Mouse (Mus musculus): ENCODE data around the gene Dennd5b. TPM values are rescaled to one million over a fixed set of nuclear protein-coding genes. Genes with fewer than 3 reads are reported as not detected.

Dennd5b gene
- 4.1 and 4.2 TPM in 2 replicates for polyA plus RNA-seq (2012; rRNA removed)

DNA sequence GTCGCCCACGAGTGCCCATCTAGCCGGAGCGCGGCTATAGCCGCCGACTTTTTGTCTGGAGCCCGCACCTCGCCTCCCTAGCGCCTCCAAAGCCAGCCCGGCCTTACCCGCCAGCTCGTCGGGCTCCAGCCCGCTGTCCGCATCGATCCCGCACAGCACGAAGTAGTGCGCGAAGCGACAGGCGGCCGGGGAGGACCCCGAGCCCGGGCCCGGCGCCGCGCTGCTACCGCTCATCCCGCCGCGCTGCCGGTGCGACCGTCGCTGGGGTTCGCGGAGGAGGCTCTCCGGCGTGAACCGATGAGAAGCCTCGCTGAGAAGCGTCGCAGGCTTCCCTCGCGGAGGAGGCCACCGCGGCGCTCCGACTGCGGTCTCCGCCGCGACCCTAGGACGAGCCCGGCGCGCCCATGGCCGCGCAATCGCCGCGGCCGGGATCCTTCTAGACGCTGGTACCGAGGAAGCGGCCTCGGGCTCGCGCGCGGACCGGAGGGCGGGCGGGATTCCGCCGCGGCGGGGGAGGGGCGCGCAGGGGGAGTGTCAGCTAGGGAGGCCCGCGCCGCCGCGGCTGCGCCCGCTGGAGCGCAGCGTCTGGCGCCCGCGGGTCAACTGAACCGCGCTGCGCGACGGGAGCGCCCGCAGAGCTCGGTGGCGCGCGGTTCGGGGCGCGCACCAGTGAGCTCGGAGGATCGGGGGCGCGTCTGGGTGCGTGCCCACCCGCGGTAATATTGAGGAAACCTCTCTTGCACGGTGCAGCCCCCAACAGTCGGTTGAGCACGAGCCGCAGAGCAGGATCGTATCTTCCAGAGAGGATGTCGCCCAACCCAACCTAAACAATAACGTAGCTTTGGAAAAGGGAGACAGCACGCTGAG, at the start of gene Dennd5b:
Dennd5b (minus strand) TSS at position 605 of the 867 bp plus-strand sequence.

DNA sequence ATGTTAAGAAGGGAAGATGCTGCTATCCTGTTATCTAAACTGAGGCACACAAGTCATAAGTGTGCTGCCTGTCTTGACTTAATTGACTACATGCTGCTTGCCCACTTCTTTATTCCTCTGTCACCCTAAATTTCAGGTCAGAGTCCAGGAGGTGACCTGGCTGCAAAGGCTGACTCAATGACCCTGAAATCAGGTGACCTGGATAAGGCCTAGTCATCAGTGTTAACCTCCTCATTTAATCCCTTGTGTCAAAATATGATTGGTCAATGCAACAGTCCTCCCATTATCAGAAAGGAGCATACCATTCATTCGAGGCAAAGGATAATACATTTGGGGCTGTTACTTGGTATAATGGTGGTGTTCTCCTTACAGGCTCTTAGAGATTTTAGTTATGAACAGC, 38.0 kb upstream of the Dennd5b start, which contains the start of gene Etfbkmt:
Etfbkmt (plus strand) TSS at position 379 of the 400 bp plus-strand sequence.

DNA sequence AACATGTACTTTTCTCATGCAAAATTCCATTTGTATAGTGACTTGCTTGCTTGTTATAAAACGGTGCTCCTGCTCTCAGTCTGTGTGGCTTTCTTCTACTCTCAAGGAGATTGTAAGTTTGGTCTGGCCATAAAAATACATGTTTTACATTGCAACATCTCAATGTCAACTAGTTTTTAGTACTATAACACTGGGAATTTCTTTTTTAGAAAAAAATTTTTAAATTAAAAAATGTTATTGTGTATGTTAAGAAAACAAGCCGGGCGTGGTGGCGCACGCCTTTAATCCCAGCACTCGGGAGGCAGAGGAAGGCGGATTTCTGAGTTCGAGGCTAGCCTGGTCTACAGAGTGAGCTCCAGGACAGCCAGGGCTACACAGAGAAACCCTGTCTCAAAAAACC, 28.4 kb upstream of the Dennd5b start, which contains the start of gene Gm10203:
Gm10203 (plus strand) TSS at position 301 of the 400 bp plus-strand sequence.

DNA sequence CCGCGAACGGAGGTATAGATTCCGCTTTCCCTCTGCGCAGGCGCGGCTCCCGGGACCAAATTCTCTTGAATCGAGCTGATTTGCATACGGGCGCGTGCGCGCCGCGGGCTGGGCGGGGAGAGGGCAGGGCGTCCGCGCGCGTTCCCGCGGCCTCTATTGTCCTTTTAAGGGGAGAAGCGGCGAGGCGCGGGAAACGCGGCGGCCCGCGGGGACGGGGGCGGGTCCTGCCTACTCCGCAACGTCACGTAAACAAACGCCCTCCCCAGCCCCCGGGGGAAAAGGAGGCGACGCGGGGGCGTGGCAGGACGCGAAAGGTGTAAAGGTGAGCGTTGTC, 155.1 kb downstream of the Dennd5b start, which contains the start of gene Sinhcaf:
Sinhcaf (minus strand) TSS at position 59 of the 334 bp plus-strand sequence.

Other genes with a start within 250 kb of the Dennd5b start
- 3.7 and 4.5 TPM in 2 replicates for gene Caprin2, start 205.4 kb downstream of the Dennd5b start, polyA plus RNA-seq (2012; rRNA removed)
- 5.0 and 5.5 TPM in 2 replicates for gene Sinhcaf, start 155.2 kb downstream of the Dennd5b start, polyA plus RNA-seq (2012; rRNA removed)
- gene Gm10203, start 28.5 kb upstream of the Dennd5b start, polyA plus RNA-seq (2012; rRNA removed), result not detected in 2 replicates
- gene Etfbkmt, start 38.2 kb upstream of the Dennd5b start, polyA plus RNA-seq (2012; rRNA removed), result 8.9 and 9.6 TPM in 2 replicates
- 4.7 TPM in 2 replicates for gene Amn1, start 87.0 kb upstream of the Dennd5b start, polyA plus RNA-seq (2012; rRNA removed)
- gene Resf1, start 207.7 kb upstream of the Dennd5b start, polyA plus RNA-seq (2012; rRNA removed), result 4.5 and 4.9 TPM in 2 replicates